Mouse (Mus musculus) lung, adult 2 months (tissue): Measurements from ENCODE around the gene Nop58.

Experiments used
- CTCF ChIP-seq: fragments of 200-500 bp; IDR thresholded peaks from 2 replicates; pipeline ENCODE4 v1.5.1; 2011; ENCODE audit warnings: mild to moderate bottlenecking, low read length, control low read depth; ENCODE audit not compliant: insufficient read depth
- POLR2A ChIP-seq: fragments of 200-500 bp; IDR thresholded peaks from 2 replicates; pipeline ENCODE4 v1.6.1; 2011; ENCODE audit warnings: low read depth, mild to moderate bottlenecking, control low read depth, low read length, borderline replicate concordance; ENCODE audit errors: extremely low read depth

GRCm38 (mm10) chr1:59765279-59765678 is 80.5 kb downstream of the Nop58 start:
- TF ChIP-seq CTCF (no peak), POLR2A (no peak)
